Mouse (Mus musculus): ENCODE data around the gene Serpina3f.

- TF ChIP-seq GATA1 (IDR thresholded peaks at IDR 0.05; ENCODE audit: borderline replicate concordance, low read length) (no peak), FLI1 (IDR thresholded peaks at IDR 0.05; ENCODE audit: low read length) (no peak)
Observed at GRCm38 (mm10) chr12:104248231-104248630, 33.9 kb downstream of the Serpina3f start.

Measured in megakaryocyte, embryonic 14.5 days (primary cell).